Mouse (Mus musculus) embryonic facial prominence, embryonic 13.5 days (tissue): ENCODE data around the gene Abcd4. TPM values are rescaled to one million over a fixed set of nuclear protein-coding genes. Genes with fewer than 3 reads are reported as not detected.

ENCODE experiments used
- ATAC-seq: fragments of 200-750 bp; cut with Nextera tagmentation; 2 replicates; pipeline ENCODE4 v1.8.0; 2017; ENCODE audit warnings: low read depth; ENCODE audit not compliant: insufficient number of reproducible peaks, insufficient read depth, low FRiP score, low TSS enrichment
- H3K27ac ChIP-seq: fragments of 300-500 bp; sonication (generic); 2 replicates; pipeline ENCODE4 v1.5.1; 2015; ENCODE audit warnings: moderate library complexity, mild to moderate bottlenecking, inconsistent platforms
- H3K27me3 ChIP-seq: fragments of 300-500 bp; sonication (generic); 2 replicates; pipeline ENCODE4 v1.6.1; 2015; ENCODE audit warnings: mild to moderate bottlenecking, inconsistent platforms
- H3K36me3 ChIP-seq: fragments of 300-500 bp; sonication (generic); 2 replicates; pipeline ENCODE4 v1.6.1; 2015; ENCODE audit warnings: mild to moderate bottlenecking, inconsistent platforms
- H3K4me1 ChIP-seq: fragments of 300-500 bp; sonication (generic); 2 replicates; pipeline ENCODE4 v1.6.1; 2015; ENCODE audit warnings: inconsistent platforms
- H3K4me2 ChIP-seq: fragments of 300-500 bp; sonication (generic); 2 replicates; pipeline ENCODE4 v1.6.1; 2015; ENCODE audit warnings: moderate library complexity, mild to moderate bottlenecking, inconsistent platforms
- H3K4me3 ChIP-seq: fragments of 300-500 bp; sonication (generic); 2 replicates; pipeline ENCODE4 v1.5.1; 2015; ENCODE audit warnings: mild to moderate bottlenecking, inconsistent platforms
- H3K9ac ChIP-seq: fragments of 300-500 bp; sonication (generic); 2 replicates; pipeline ENCODE4 v1.6.1; 2015; ENCODE audit warnings: mild to moderate bottlenecking, inconsistent platforms
- H3K9me3 ChIP-seq: fragments of 300-500 bp; sonication (generic); 2 replicates; pipeline ENCODE4 v1.6.1; 2016; ENCODE audit warnings: inconsistent platforms
- WGBS: fragments of 180-500 bp; shearing (Covaris S2); methylation state at CpG from one replicate; pipeline ENCODE4 v1.1.7; 2015; ENCODE audit warnings: mixed read lengths; 5-methylcytosine and 5-hydroxymethylcytosine counted together
- polyA plus RNA-seq: library from polyadenylated mRNA; unstranded; fragments of >200 nt; fragmentation: Nextera tagmentation; extraction: Ambion mirVana; gene quantifications from 2 replicates; pipeline ENCODE4 v1.2.1, GENCODE M21; 2015

Gene Abcd4
- polyA plus RNA-seq, 1 experiment from 2014 or later, result 17.8 TPM

DNA sequence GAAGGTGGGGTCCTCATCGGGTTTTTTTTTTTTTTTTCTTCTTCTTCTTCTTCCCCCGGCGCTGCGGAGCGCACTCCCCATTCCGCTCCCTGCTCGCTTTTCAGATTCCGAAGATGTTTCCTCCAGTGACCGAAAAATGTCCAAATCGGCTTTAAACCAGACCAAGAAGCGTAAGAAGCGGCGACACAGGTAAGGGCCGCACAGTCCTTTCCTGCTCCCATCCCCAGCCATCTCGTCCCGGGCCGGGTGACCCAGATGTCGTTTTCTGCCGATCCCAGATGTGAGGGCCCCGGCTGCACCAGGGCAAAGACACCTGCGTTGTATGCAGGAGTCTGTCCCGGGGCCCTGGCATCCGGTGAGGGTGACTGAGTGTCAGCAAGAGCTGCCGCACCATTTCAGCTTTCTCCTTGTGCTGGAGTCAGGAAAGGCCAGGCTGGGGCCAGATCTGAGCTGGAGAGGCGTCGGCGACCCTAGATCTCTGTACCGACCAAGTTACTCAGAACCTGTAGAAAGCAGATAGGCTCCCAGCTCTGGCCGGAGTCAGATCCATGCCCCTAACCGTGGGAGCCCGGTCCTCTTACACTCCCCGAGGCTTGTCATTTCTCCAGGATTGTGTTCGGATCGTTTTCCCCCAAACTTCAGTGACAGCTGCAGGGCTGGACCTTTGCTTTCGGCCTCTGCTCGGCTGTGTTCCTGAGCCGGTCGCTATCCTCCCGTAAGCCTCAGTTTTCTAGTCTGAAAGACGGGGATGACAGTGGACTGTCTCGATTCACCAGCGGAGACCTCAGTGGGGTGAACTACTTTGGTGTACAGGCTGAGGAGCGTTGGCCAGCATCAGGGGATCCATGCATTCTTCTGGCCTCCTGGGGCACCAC is 45.5 kb downstream of the Abcd4 start:
- no peaks in the 10 kb centered on the region for H3K36me3 ChIP-seq
- H3K4me3 ChIP-seq, result peak overlapping the region; percentile 16

DNA sequence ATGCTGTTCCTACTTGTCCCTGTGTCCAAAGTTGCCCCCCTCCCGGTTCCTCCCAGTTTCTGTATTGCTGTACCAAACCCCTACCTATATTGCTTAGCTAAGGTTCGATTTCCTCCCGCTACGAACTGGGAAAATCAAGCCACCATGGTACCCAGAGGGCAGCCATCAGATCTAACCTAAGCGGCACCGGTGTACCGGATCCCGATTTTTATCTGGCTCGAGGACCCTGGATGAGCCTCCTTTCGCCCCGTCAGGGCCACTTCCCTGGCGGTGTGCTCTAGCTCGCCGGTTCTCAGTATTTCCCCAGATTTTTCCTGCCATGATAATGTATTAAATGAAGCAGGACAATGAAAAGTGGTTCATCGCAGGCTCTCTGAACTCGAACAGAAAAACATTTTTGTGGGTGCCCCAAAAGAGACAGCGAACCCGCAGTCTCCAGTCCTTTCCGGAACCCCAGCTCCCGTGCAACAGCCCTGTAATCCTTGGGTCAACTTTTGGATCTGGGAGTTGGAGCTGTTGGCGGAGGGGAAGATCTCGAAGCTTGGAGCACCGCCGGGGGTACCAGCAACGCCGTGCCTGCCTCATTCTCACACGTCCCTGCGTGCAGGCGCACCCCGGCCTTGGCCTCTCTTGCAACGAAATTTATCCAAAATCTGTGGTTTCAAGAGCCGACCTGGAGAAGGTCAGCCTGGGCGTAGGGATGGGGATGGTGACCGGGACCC is 46.4 kb downstream of the Abcd4 start:
- no peak overlapping the region for H3K9ac ChIP-seq
- H3K4me2 ChIP-seq, result peak overlapping the region; percentile 40
- no peak for ATAC-seq
- H3K27me3 ChIP-seq, result peaks cover 89% of the 10 kb centered on the region
- no peaks in the 10 kb centered on the region for H3K36me3 ChIP-seq
- 2% methylated on average over 34 of the region's 34 CpGs for WGBS
- H3K4me1 ChIP-seq, result peaks cover 31% of the 10 kb centered on the region
- H3K27ac ChIP-seq, result no peak overlapping the region
- H3K4me3 ChIP-seq, result peak overlapping the region; percentile 29
- no peaks in the 10 kb centered on the region for H3K9me3 ChIP-seq

More for the DNA sequence above, 45.5 kb downstream of the Abcd4 start:
- Histone ChIP-seq H3K4me1 (peaks cover 31% of the 10 kb centered on the region), H3K9me3 (no peaks in the 10 kb centered on the region), H3K9ac (no peak overlapping the region), H3K4me2 (peak overlapping the region; percentile 40), H3K27me3 (peaks cover 98% of the 10 kb centered on the region), H3K27ac (no peak overlapping the region)
- 2% methylated on average over 43 of the region's 43 CpGs for WGBS
- no peak for ATAC-seq

- H3K27ac ChIP-seq, result no peak overlapping the region
- 1% methylated on average over 39 of the region's 40 CpGs for WGBS
- H3K4me1 ChIP-seq, result peaks cover 31% of the 10 kb centered on the region
- ATAC-seq, result no peak
- peak overlapping the region; percentile 39 for H3K4me2 ChIP-seq
- peaks cover 82% of the 10 kb centered on the region for H3K27me3 ChIP-seq
- no peaks in the 10 kb centered on the region for H3K36me3 ChIP-seq
- no peak overlapping the region for H3K9ac ChIP-seq
- peak overlapping the region; percentile 29 for H3K4me3 ChIP-seq
- no peaks in the 10 kb centered on the region for H3K9me3 ChIP-seq
Measured at GRCm38 (mm10) chr12:84569976-84570693, 47.1 kb downstream of the Abcd4 start.

DNA sequence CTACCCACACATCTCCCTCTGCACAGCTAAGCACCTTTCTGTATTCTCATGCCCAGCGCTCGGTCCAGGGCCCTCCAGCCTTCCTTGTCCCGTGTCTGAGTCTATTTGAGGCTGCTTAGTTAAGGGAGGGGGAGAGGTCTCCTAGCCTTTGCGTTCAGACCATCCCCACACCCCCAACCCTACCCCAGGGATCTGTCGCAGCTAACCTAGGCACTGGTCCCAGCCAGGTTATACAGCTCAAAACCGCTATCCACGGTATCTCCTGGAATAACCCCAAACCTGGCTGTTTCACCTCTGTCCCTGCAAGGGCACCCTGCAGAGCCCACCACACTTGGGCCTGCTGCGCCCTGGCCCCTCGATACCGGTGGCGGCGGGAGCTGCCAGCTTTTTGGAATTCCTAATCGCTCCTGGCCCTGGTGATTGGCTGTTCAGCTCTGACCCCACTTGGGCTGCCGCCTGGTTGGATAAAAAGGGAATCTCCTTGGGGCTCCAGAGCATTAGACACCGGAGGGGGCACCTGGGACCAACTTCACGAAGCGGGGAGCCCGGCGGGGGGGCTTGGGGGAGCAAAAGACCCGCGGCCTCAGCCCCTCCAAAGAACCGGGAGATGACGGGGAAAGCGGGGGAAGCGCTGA is 47.8 kb downstream of the Abcd4 start, which contains the start of gene Vsx2:
Gene Vsx2, plus strand, starts transcription at position 427 of the 635 bp plus-strand sequence.
- 1% methylated on average over 25 of the region's 25 CpGs for WGBS
- Histone ChIP-seq H3K27ac (no peak within 1 kb of the TSS), H3K36me3 (no peaks in the 10 kb centered on the region), H3K4me1 (peaks cover 31% of the 10 kb centered on the region), H3K4me2 (peak within 1 kb of the TSS; percentile 39), H3K27me3 (peaks cover 80% of the 10 kb centered on the region), H3K4me3 (peak within 1 kb of the TSS; percentile 29), H3K9me3 (no peaks in the 10 kb centered on the region), H3K9ac (no peak within 1 kb of the TSS)
- peak; percentile 15; the same call in 1 of the 2 replicates for ATAC-seq

DNA sequence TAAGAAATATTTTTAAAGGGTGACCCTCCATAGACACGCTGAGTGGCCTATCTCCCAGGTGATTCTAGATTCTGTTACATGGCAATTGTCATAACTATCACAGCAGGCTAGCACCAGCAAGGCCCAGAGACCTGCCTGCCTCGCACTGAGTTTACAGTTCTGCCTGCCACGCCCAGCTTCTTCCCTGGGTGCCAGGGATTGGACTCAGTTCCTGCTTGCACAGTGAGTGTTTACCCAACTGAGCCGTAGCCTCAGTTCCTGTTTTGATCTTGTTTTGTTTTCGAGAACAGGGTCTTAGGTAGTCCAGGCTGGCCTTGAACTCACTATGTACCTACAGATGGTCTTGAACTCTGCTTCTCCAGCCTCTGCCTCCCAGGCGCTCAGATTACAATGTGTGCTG is 49.6 kb downstream of the Abcd4 start:
- no peaks in the 10 kb centered on the region for H3K36me3 ChIP-seq
- H3K4me3 ChIP-seq, result no peak overlapping the region
- no peak for ATAC-seq
- no peak overlapping the region for H3K27ac ChIP-seq
- peaks cover 28% of the 10 kb centered on the region for H3K4me1 ChIP-seq
- no peak overlapping the region for H3K4me2 ChIP-seq
- 79% methylated on average over 6 of the region's 6 CpGs for WGBS
- no peak overlapping the region for H3K9ac ChIP-seq
- H3K9me3 ChIP-seq, result no peaks in the 10 kb centered on the region
- peaks cover 70% of the 10 kb centered on the region for H3K27me3 ChIP-seq

- no peak overlapping the region for H3K27ac ChIP-seq
- H3K36me3 ChIP-seq, result no peaks in the 10 kb centered on the region
- H3K27me3 ChIP-seq, result peaks cover 20% of the 10 kb centered on the region
- no peaks in the 10 kb centered on the region for H3K9me3 ChIP-seq
- WGBS, result 53% methylated on average over 4 of the region's 4 CpGs
- no peak overlapping the region for H3K4me3 ChIP-seq
- no peaks in the 10 kb centered on the region for H3K4me1 ChIP-seq
- no peak overlapping the region for H3K4me2 ChIP-seq
- no peak for ATAC-seq
- H3K9ac ChIP-seq, result no peak overlapping the region
Measured at GRCm38 (mm10) chr12:84562558-84562957, 54.7 kb downstream of the Abcd4 start.

GRCm38 (mm10) chr12:84555218-84555617 is 62.0 kb downstream of the Abcd4 start:
- H3K4me2 ChIP-seq, result no peak overlapping the region
- no peak overlapping the region for H3K9ac ChIP-seq
- H3K36me3 ChIP-seq, result no peaks in the 10 kb centered on the region
- H3K27ac ChIP-seq, result no peak overlapping the region
- H3K4me1 ChIP-seq, result no peaks in the 10 kb centered on the region
- ATAC-seq, result no peak
- H3K27me3 ChIP-seq, result no peaks in the 10 kb centered on the region
- 62% methylated on average over 8 of the region's 8 CpGs for WGBS
- no peaks in the 10 kb centered on the region for H3K9me3 ChIP-seq
- no peak overlapping the region for H3K4me3 ChIP-seq

Other genes with a start within 250 kb of the Abcd4 start
- gene Entpd5, start 208.4 kb downstream of the Abcd4 start, polyA plus RNA-seq, result 10.4 and 15.7 TPM in 2 replicates
- gene Bbof1, start 208.3 kb downstream of the Abcd4 start, polyA plus RNA-seq, result 2.3 and 2.6 TPM in 2 replicates
- gene Rnf113a2, start 200.2 kb downstream of the Abcd4 start, polyA plus RNA-seq, result 27.9 and 36.2 TPM in 2 replicates
- gene Aldh6a1, start 166.4 kb downstream of the Abcd4 start, polyA plus RNA-seq, result 36.7 and 39.6 TPM in 2 replicates
- gene Lin52, start 166.0 kb downstream of the Abcd4 start, polyA plus RNA-seq, result 25.7 and 28.2 TPM in 2 replicates
- 0.10 and 0.20 TPM in 2 replicates for gene Vsx2, start 47.7 kb downstream of the Abcd4 start, polyA plus RNA-seq
- not detected in 2 replicates for gene Vrtn, start 23.6 kb upstream of the Abcd4 start, polyA plus RNA-seq
- gene Syndig1l, start 81.4 kb upstream of the Abcd4 start, polyA plus RNA-seq, result not detected in 2 replicates
- 78.2 and 79.1 TPM in 2 replicates for gene Npc2, start 155.7 kb upstream of the Abcd4 start, polyA plus RNA-seq
- gene Isca2, start 155.8 kb upstream of the Abcd4 start, polyA plus RNA-seq, result 154 and 156 TPM in 2 replicates